Mouse (Mus musculus) thymus, postnatal 10 days (tissue): ENCODE results near the gene Mrtfa.
A peak's percentile ranks its signal among the peaks of the same experiment; 100 is the strongest.

Experiments used
- DNase-seq, 2 experiments: peaks; one replicate each; pipeline ENCODE4 v3.0.0; 2021; ENCODE audit warnings: low spot score in 2 of 2

The Mrtfa gene

GRCm38 (mm10) chr15:80994959-80995358, 195.6 kb downstream of the Mrtfa start:
- no peak for DNase-seq

GRCm38 (mm10) chr15:80989712-80990111, 200.8 kb downstream of the Mrtfa start:
- no peak for DNase-seq

GRCm38 (mm10) chr15:80988331-80988730, 202.2 kb downstream of the Mrtfa start:
- DNase-seq, result no peak

- no peak for DNase-seq
These were observed 207.3 kb downstream of the Mrtfa start for GRCm38 (mm10) chr15:80983264-80983663.

GRCm38 (mm10) chr15:80981176-80981575, 209.4 kb downstream of the Mrtfa start:
- DNase-seq, result no peak

GRCm38 (mm10) chr15:80979611-80980010, 210.9 kb downstream of the Mrtfa start:
- DNase-seq, result no peak

GRCm38 (mm10) chr15:80977620-80978334, 212.8 kb downstream of the Mrtfa start, which contains the start of gene Sgsm3:
Gene Sgsm3 (plus strand): TSS chr15:80977765.
- peak; percentile 73 to 82 for DNase-seq

- DNase-seq, result no peak
These were observed 214.9 kb downstream of the Mrtfa start for GRCm38 (mm10) chr15:80975666-80976065.

GRCm38 (mm10) chr15:80974311-80974710, 216.2 kb downstream of the Mrtfa start:
- no peak for DNase-seq

GRCm38 (mm10) chr15:80969371-80969770, 221.2 kb downstream of the Mrtfa start:
- no peak for DNase-seq
